Mouse (Mus musculus): ENCODE measurements around the gene Gm16223. TPM values are rescaled to one million over a fixed set of nuclear protein-coding genes. Genes with fewer than 3 reads are reported as not detected.

The Gm16223 gene
- polyA plus RNA-seq, 1 experiment = not detected

DNA sequence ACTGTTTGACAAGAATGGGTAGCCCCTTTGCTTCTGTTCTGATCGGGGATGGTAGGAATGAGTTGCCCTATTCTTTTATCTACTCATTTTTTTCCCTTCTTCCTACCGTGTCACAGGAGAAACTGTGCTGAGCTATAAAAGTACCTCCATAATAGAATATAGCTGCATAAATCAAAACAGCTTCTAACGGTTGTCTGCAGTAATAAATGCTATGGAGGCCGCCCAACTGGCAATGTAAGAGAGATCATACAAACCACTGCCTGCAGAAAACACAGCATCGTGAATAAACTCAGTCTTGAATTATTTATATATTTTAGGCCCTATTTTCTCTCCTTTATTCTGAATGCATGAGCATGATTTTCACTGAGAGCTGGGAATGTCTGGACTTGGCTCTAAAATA is 101.0 kb downstream of the Gm16223 start:
- no peak overlapping the region for H3K4me3 ChIP-seq (ENCODE audit: insufficient read depth, low read depth, low read length)
- no peaks in the 10 kb centered on the region for H3K4me1 ChIP-seq (ENCODE audit: control insufficient read depth, insufficient read depth, insufficient read length, low read length)
- H3K27ac ChIP-seq (replicated peaks; ENCODE audit: low read depth, low read length) = no peak overlapping the region

- H3K27ac ChIP-seq (replicated peaks; ENCODE audit: low read depth, low read length) = no peak overlapping the region
- no peak overlapping the region for H3K4me3 ChIP-seq (ENCODE audit: insufficient read depth, low read depth, low read length)
- H3K4me1 ChIP-seq (ENCODE audit: control insufficient read depth, insufficient read depth, insufficient read length, low read length) = no peaks in the 10 kb centered on the region
These were observed 106.3 kb downstream of the Gm16223 start for GRCm38 (mm10) chr5:42174109-42174508.

GRCm38 (mm10) chr5:42175424-42175823 is 107.7 kb downstream of the Gm16223 start:
- Histone ChIP-seq H3K27ac (replicated peaks; ENCODE audit: low read depth, low read length) (no peak overlapping the region), H3K4me1 (ENCODE audit: control insufficient read depth, insufficient read depth, insufficient read length, low read length) (no peaks in the 10 kb centered on the region), H3K4me3 (ENCODE audit: insufficient read depth, low read depth, low read length) (no peak overlapping the region)

DNA sequence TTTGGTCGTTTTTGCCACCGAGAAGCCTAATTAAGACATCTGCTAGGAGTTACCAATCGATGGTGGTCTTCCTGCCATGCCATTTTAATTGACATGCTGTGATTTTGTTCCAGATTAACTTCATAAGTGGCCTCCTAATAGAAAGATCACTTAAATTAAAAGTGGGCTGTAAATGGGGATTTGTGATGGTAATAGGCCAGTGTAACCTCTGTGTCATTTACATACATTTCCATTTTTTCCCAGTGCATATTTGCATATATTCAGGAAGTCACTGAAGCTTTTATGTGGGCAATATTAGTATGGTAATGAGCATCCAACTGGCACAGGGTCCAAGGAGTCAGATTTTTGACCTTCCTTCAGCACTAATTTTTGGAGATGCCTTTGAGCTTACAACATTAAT is 130.7 kb downstream of the Gm16223 start:
- no peaks in the 10 kb centered on the region for H3K4me1 ChIP-seq (ENCODE audit: control insufficient read depth, insufficient read depth, insufficient read length, low read length)
- no peak overlapping the region for H3K4me3 ChIP-seq (ENCODE audit: insufficient read depth, low read depth, low read length)
- no peak overlapping the region for H3K27ac ChIP-seq (replicated peaks; ENCODE audit: low read depth, low read length)

DNA sequence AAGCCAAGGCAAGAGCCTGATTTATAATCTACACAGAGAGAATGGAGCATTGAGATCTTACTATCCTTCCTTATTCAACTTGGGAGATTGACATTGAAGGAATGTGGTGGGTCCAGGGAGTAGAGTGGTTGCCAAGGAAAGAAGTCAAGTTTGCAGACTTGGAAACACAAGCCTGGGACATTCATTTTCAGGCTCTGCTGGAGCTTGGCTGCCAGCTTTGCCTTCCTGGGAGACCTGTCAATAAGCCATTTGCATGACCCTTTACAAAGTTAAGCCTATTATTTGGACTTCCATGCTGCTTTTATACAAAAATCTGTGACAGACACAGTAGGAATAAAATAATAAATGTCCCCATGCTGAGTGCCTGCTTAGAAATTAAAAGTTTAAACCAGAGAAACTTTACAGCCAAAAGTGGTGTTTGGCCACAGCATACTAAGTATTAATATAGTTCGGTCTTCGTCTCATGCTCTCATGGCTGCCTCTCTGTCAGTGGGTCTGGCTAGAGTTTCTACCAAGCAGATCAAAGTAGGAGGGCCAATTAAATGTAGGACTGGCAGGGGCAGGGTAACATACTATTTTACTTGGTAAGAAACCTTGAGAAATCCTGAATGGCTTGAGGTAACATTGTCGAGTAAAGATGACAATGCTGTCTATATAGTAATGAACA is 139.8 kb downstream of the Gm16223 start:
- no peak overlapping the region for H3K4me3 ChIP-seq (ENCODE audit: insufficient read depth, low read depth, low read length)
- H3K27ac ChIP-seq (replicated peaks; ENCODE audit: low read depth, low read length) = no peak overlapping the region
- no peaks in the 10 kb centered on the region for H3K4me1 ChIP-seq (ENCODE audit: control insufficient read depth, insufficient read depth, insufficient read length, low read length)

- H3K27ac ChIP-seq (replicated peaks; ENCODE audit: low read depth, low read length) = no peak overlapping the region
- H3K4me3 ChIP-seq (ENCODE audit: insufficient read depth, low read depth, low read length) = no peak overlapping the region
- no peaks in the 10 kb centered on the region for H3K4me1 ChIP-seq (ENCODE audit: control insufficient read depth, insufficient read depth, insufficient read length, low read length)
These were observed 144.0 kb downstream of the Gm16223 start for GRCm38 (mm10) chr5:42211554-42212338.

DNA sequence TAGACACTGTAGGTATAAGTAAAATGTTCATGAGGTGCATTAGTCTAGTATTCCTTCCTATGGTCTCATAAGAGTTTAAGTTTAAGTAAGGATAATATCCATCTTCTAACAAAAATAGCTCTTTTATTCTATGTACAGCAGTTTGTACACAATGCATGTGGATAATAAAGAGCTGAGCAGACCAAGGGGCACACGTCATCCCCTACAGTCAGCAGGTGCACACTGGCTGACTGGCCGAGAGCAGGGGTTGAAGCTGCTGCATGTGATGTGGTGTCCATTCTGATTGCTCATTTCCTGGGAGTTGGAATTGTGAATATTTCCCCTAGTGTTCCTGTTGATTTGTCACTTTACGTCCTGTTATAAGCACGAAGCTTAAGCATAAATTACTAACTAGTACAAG is 144.6 kb downstream of the Gm16223 start:
- Histone ChIP-seq H3K27ac (replicated peaks; ENCODE audit: low read depth, low read length) (no peak overlapping the region), H3K4me3 (ENCODE audit: insufficient read depth, low read depth, low read length) (no peak overlapping the region), H3K4me1 (ENCODE audit: control insufficient read depth, insufficient read depth, insufficient read length, low read length) (no peaks in the 10 kb centered on the region)

- no peak overlapping the region for H3K4me3 ChIP-seq (ENCODE audit: insufficient read depth, low read depth, low read length)
- H3K4me1 ChIP-seq (ENCODE audit: control insufficient read depth, insufficient read depth, insufficient read length, low read length) = no peaks in the 10 kb centered on the region
- no peak overlapping the region for H3K27ac ChIP-seq (replicated peaks; ENCODE audit: low read depth, low read length)
These were observed 157.1 kb downstream of the Gm16223 start for GRCm38 (mm10) chr5:42224840-42225239.

DNA sequence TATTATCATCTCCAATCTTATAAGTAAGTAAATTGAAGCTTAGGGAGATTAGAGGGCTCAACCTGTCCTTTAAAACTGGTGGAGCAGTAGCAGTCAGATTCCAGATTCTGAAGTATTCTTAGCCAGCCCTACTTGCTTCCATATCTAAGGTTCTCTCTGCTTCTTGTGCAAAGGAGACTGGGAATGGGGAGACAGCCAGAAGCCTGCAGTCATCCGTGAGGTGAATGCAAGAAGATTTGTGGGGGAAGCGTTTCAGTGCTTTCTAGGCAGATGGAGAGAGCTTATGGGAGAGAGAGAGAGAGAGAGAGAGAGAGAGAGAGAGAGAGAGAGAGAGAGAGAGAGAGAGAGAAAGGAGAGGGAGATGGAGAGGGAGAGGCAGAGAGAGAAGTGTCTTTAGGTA is 160.9 kb downstream of the Gm16223 start:
- H3K4me3 ChIP-seq (ENCODE audit: insufficient read depth, low read depth, low read length) = no peak overlapping the region
- H3K4me1 ChIP-seq (ENCODE audit: control insufficient read depth, insufficient read depth, insufficient read length, low read length) = no peaks in the 10 kb centered on the region
- no peak overlapping the region for H3K27ac ChIP-seq (replicated peaks; ENCODE audit: low read depth, low read length)

GRCm38 (mm10) chr5:42239291-42239690 is 171.5 kb downstream of the Gm16223 start:
- Histone ChIP-seq H3K4me3 (ENCODE audit: insufficient read depth, low read depth, low read length) (no peak overlapping the region), H3K4me1 (ENCODE audit: control insufficient read depth, insufficient read depth, insufficient read length, low read length) (no peaks in the 10 kb centered on the region), H3K27ac (replicated peaks; ENCODE audit: low read depth, low read length) (no peak overlapping the region)

- H3K4me3 ChIP-seq (ENCODE audit: insufficient read depth, low read depth, low read length) = no peak overlapping the region
- H3K4me1 ChIP-seq (ENCODE audit: control insufficient read depth, insufficient read depth, insufficient read length, low read length) = no peaks in the 10 kb centered on the region
- H3K27ac ChIP-seq (replicated peaks; ENCODE audit: low read depth, low read length) = no peak overlapping the region
These were observed 172.0 kb downstream of the Gm16223 start for GRCm38 (mm10) chr5:42239806-42240205.

DNA sequence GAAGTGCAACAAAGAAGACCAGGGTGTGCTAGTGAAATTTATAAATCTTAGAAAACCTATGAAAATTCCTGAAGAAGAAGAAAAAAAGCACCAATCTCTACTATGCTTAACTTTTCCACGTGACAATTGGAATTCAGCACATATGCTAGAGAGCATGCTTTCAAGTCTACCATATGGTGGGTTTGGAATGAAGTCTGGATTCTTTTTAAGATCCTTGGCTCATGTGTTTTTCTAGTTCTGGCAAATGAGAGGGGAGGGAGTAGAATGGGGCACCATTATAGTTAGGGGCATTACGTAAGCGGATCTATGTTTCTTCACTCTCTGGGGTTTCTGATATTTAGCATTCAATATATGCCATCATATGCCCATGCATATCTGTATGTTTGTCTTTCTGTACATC is 182.6 kb downstream of the Gm16223 start:
- H3K27ac ChIP-seq (replicated peaks; ENCODE audit: low read depth, low read length) = no peak overlapping the region
- no peak overlapping the region for H3K4me3 ChIP-seq (ENCODE audit: insufficient read depth, low read depth, low read length)
- no peaks in the 10 kb centered on the region for H3K4me1 ChIP-seq (ENCODE audit: control insufficient read depth, insufficient read depth, insufficient read length, low read length)

Other genes with a start within 250 kb of the Gm16223 start
- gene Bod1l, start 223.6 kb upstream of the Gm16223 start, polyA plus RNA-seq (2012; ENCODE audit: insufficient read depth, insufficient read length, missing spikeins) = 9.5 and 14.2 TPM in 2 replicates